Mouse (Mus musculus) hindbrain, postnatal 0 days (tissue): Measurements from ENCODE around the gene Pctp. TPM values are rescaled to one million over a fixed set of nuclear protein-coding genes. Genes with fewer than 3 reads are reported as not detected.

Experiments
- ATAC-seq: fragments of 200-750 bp; cut with Nextera tagmentation; 2 replicates; pipeline ENCODE4 v1.8.0; 2017; ENCODE audit warnings: mild to moderate bottlenecking, moderate TSS enrichment, moderate library complexity
- DNase-seq: peaks from one replicate; pipeline ENCODE4 v3.0.0-alpha.2; 2015; ENCODE audit warnings: low spot score
- H3K27ac ChIP-seq: fragments of 300-500 bp; sonication (generic); 2 replicates; pipeline ENCODE4 v1.5.1; 2014; ENCODE audit warnings: mild to moderate bottlenecking
- H3K27me3 ChIP-seq: fragments of 300-500 bp; sonication (generic); 2 replicates; pipeline ENCODE4 v1.6.1; 2014; ENCODE audit warnings: low read length, mixed read lengths; ENCODE audit not compliant: insufficient read depth
- H3K36me3 ChIP-seq: fragments of 300-500 bp; sonication (generic); 2 replicates; pipeline ENCODE4 v1.6.1; 2014; ENCODE audit warnings: low read length, mixed read lengths; ENCODE audit not compliant: insufficient read depth
- H3K4me1 ChIP-seq: fragments of 300-500 bp; sonication (generic); 2 replicates; pipeline ENCODE4 v1.6.1; 2014; ENCODE audit warnings: antibody characterized with exemption, low read length, mixed read lengths; ENCODE audit not compliant: insufficient read depth
- H3K4me2 ChIP-seq: fragments of 300-500 bp; sonication (generic); 2 replicates; pipeline ENCODE4 v1.6.1; 2014; ENCODE audit warnings: low read depth, mild to moderate bottlenecking, low read length, moderate library complexity, mixed read lengths
- H3K4me3 ChIP-seq: fragments of 300-500 bp; sonication (generic); 2 replicates; pipeline ENCODE4 v1.5.1; 2014; ENCODE audit warnings: low read length
- H3K9ac ChIP-seq: fragments of 300-500 bp; sonication (generic); replicated peaks from 2 replicates; pipeline ENCODE4 v1.6.1; 2014; ENCODE audit warnings: mild to moderate bottlenecking, low read length, moderate library complexity, mixed read lengths
- H3K9me3 ChIP-seq: fragments of 300-500 bp; sonication (generic); 2 replicates; pipeline ENCODE4 v1.6.1; 2016; ENCODE audit warnings: low read length, mixed read lengths
- CTCF ChIP-seq: IDR thresholded peaks from 2 replicates; pipeline ENCODE4 v1.5.1; 2016; ENCODE audit warnings: antibody characterized with exemption, control low read depth, low read depth
- WGBS: fragments of 180-500 bp; shearing (Covaris S2); extraction: QIAGEN DNeasy Blood & Tissue Kit; methylation state at CpG from one replicate; pipeline ENCODE4 v1.1.7; 2014; 5-methylcytosine and 5-hydroxymethylcytosine counted together
- polyA plus RNA-seq: library from polyadenylated mRNA; unstranded; fragments of >200 nt; fragmentation: Nextera tagmentation; extraction: Ambion mirVana; gene quantifications from 2 replicates; pipeline ENCODE4 v1.2.1, GENCODE M21; 2015
- total RNA-seq: library from RNA; depleted of rRNA; stranded (reverse); fragments of >200 nt; gene quantifications from 2 replicates; pipeline ENCODE4 v1.2.3, GENCODE M21; 2014

Pctp gene
- total and polyA plus RNA-seq, 2 experiments from 2014 or later, result 0.42 to 1.5 TPM

GRCm38 (mm10) chr11:89978914-89979818 is 23.5 kb downstream of the Pctp start:
- DNase-seq, result no peak
- Histone ChIP-seq H3K4me2 (no peak overlapping the region), H3K4me3 (no peak overlapping the region), H3K9me3 (no peaks in the 10 kb centered on the region), H3K27ac (no peak overlapping the region), H3K27me3 (no peaks in the 10 kb centered on the region), H3K9ac (no peak overlapping the region), H3K4me1 (0 out of 2 replicates have a peak, but pooled peaks cover 3% of the 10 kb centered on the region), H3K36me3 (no peaks in the 10 kb centered on the region)
- 72% methylated on average over 11 of the region's 11 CpGs for WGBS
- TF ChIP-seq CTCF, result no peak
- ATAC-seq, result no peak

GRCm38 (mm10) chr11:89978353-89978831 is 24.3 kb downstream of the Pctp start:
- DNase-seq (peak; percentile 35), ATAC-seq (peak; percentile 35; the same call in 1 of the 2 replicates)
- Histone ChIP-seq H3K9me3 (no peaks in the 10 kb centered on the region), H3K36me3 (no peaks in the 10 kb centered on the region), H3K4me1 (0 out of 2 replicates have a peak, but pooled peaks cover 3% of the 10 kb centered on the region), H3K27ac (no peak overlapping the region), H3K9ac (no peak overlapping the region), H3K4me3 (no peak overlapping the region), H3K4me2 (no peak overlapping the region), H3K27me3 (no peaks in the 10 kb centered on the region)
- TF ChIP-seq CTCF, result no peak
- 18% methylated on average over 11 of the region's 11 CpGs for WGBS

GRCm38 (mm10) chr11:89977746-89978352 is 24.8 kb downstream of the Pctp start:
- DNase-seq, result no peak
- Histone ChIP-seq H3K36me3 (no peaks in the 10 kb centered on the region), H3K4me3 (no peak overlapping the region), H3K27me3 (no peaks in the 10 kb centered on the region), H3K9me3 (no peaks in the 10 kb centered on the region), H3K4me2 (no peak overlapping the region), H3K9ac (no peak overlapping the region), H3K27ac (no peak overlapping the region), H3K4me1 (0 out of 2 replicates have a peak, but pooled peaks cover 3% of the 10 kb centered on the region)
- WGBS, result 51% methylated on average over 7 of the region's 7 CpGs
- TF ChIP-seq CTCF, result no peak
- peak; percentile 45; the same call in 1 of the 2 replicates for ATAC-seq

GRCm38 (mm10) chr11:89976361-89976760 is 26.3 kb downstream of the Pctp start:
- H3K9ac ChIP-seq, result no peak overlapping the region
- DNase-seq (no peak), ATAC-seq (no peak)
- TF ChIP-seq CTCF, result no peak
- H3K4me2 ChIP-seq, result no peak overlapping the region
- H3K9me3 ChIP-seq, result no peaks in the 10 kb centered on the region
- no peak overlapping the region for H3K27ac ChIP-seq
- WGBS, result 96% methylated on average over 5 of the region's 5 CpGs
- no peak overlapping the region for H3K4me3 ChIP-seq
- H3K36me3 ChIP-seq, result no peaks in the 10 kb centered on the region
- H3K27me3 ChIP-seq, result no peaks in the 10 kb centered on the region
- 0 out of 2 replicates have a peak, but pooled peaks cover 3% of the 10 kb centered on the region for H3K4me1 ChIP-seq

- Histone ChIP-seq H3K36me3 (no peaks in the 10 kb centered on the region), H3K27ac (no peak overlapping the region), H3K9ac (no peak overlapping the region), H3K4me3 (no peak overlapping the region), H3K4me1 (no peaks in the 10 kb centered on the region), H3K27me3 (no peaks in the 10 kb centered on the region), H3K9me3 (no peaks in the 10 kb centered on the region), H3K4me2 (no peak overlapping the region)
- no peak for TF ChIP-seq CTCF
- WGBS, result 59% methylated on average over 3 of the region's 3 CpGs
- no peak for ATAC-seq
- no peak for DNase-seq
Measured at GRCm38 (mm10) chr11:89971296-89971695, 31.4 kb downstream of the Pctp start.

GRCm38 (mm10) chr11:89970726-89971125 is 32.0 kb downstream of the Pctp start:
- TF ChIP-seq CTCF, result no peak
- no peak overlapping the region for H3K27ac ChIP-seq
- WGBS, result 63% methylated on average over 4 of the region's 4 CpGs
- H3K9ac ChIP-seq, result no peak overlapping the region
- no peaks in the 10 kb centered on the region for H3K27me3 ChIP-seq
- DNase-seq (no peak), ATAC-seq (no peak)
- no peak overlapping the region for H3K4me2 ChIP-seq
- no peaks in the 10 kb centered on the region for H3K36me3 ChIP-seq
- no peaks in the 10 kb centered on the region for H3K4me1 ChIP-seq
- no peak overlapping the region for H3K4me3 ChIP-seq
- H3K9me3 ChIP-seq, result no peaks in the 10 kb centered on the region
